Mouse (Mus musculus): Measurements from ENCODE around the gene Lemd2.

Lemd2 gene

DNA sequence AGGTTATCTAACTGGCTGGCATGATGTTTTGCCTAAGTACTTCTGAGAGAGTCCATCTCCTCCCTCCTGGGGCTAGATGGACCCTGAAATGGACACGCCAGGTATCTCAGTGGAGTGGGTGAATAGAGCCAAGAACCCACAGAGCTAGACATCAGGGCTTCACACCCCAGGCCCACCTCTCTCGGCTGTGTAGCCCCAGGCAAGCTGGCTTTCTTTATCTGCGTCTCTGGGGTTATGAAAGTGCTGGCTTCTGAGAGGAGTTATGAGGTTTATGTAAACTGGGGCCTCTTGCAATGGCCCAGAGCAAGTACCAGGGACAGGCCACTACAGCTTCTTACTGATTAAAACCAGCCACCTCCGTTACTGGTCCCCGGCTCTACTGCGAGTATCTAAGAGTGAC lies 49.4 kb downstream of the Lemd2 start:
- DNase-seq = no peak

DNA sequence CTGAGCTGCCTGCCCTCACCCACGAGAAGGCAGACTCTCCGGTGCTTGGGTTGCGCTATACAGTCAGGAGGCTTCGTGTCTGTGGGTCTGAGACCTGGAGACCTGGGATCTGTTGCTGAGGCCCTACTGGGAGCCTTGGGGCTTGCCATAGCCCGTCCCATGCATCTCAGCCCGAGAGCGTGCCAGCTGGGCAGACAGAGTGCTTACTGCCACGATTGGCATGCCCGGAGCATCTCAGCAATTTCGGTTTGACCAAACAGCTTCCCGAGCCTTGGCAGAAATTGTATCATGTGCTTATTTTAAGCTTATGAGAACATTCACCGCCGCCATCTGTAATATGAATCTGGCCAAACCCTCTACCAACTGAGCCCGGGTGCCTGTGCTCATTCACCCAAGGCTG lies 50.0 kb downstream of the Lemd2 start:
- no peak for DNase-seq

DNA sequence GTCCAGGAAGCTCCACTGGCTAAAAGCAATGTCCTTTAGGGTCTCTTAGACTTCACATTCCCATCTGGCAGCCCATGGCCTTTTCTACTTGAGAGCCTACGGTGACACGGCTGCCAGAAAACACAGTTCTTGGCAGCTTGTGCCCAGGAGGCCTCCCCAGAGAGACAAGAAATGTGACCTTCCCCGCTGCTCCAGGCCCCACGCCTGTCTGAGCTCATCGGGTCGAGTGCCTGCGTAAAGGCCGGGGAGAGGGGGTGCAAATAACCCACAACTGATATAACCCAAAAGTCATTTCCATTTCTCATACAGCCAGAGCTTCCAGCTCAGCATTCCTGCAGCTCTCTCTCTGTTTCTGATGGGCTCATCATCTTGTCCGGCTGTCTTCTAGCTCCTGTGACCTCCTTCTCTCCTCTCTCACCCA lies 50.5 kb downstream of the Lemd2 start:
- DNase-seq = peak in 1 of 2 experiments; percentile 41

DNA sequence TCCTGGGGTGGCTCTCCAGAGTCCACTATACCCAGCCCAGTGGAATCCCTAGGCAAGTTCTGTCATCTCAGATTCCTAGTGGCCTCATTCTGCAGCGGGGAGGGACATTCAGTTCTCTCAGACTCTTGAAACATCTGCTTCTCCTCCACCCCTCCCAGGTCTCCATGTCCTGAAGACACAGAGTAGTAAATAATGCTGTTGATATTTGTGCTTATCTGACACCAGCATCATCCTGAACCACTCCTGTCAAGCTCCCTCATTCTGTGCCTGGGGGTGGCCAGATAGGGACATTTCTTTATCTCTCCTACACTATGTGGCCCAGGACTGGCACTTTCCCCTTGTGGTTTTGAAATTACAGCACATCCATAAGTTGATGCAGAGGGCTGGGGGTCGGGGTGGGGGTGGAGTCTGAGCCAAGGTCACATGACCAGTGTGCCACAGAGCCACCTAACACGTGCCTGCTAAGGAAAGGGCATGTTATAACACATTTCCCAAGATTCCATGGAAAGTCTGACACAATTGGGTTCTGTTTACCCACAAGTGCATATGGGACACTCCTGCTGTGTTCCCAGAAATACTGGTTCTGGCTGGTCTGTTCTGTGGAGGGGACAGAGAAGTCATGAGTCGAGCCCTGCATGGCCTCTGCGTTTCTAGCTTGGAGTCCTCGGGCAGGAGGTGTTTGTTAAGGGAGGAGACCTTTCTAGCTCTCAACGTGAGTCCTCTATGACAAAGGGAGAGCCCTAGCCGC lies 51.1 kb downstream of the Lemd2 start:
- peak in 1 of 2 experiments; percentile 60 for DNase-seq

DNA sequence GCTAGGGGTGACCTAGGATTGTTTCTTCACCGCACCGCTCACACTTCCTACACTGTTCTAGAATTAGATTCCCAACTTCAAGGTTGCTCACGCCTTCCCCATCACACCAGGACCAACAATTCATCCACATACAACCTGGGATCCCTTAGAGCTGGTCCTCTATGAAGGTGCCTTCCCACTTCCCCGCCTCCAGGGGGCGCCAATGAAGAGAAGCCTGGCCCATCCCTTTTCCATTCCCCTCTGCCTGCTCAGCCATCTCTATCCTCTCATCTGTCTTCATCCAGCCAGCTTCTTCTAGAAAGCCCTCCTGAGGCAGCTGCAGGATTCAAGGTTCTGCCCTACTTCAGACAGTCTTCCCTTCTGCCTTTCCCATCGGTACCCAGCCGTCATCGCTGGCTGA lies 52.9 kb downstream of the Lemd2 start:
- no peak for DNase-seq

DNA sequence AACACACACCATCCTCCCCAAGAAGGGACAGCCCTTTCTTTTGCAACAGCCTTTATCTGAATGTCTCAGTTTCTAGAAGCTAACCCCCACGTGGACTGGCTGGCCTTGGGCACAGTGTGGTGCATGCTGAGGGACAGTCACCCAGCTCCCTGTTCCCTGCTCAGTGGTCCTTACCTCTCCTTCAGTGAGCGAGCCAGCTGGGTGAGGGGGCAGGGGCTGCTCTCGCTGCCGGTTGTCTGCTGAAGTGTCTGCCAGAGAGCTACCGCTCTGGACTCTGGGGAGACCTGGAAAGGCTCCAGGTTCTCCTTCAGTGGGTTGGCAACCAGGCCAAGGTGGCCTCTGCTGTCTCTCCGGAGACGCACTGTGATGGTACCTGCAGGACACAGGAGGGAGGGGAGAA lies 53.4 kb downstream of the Lemd2 start:
- DNase-seq = no peak

DNA sequence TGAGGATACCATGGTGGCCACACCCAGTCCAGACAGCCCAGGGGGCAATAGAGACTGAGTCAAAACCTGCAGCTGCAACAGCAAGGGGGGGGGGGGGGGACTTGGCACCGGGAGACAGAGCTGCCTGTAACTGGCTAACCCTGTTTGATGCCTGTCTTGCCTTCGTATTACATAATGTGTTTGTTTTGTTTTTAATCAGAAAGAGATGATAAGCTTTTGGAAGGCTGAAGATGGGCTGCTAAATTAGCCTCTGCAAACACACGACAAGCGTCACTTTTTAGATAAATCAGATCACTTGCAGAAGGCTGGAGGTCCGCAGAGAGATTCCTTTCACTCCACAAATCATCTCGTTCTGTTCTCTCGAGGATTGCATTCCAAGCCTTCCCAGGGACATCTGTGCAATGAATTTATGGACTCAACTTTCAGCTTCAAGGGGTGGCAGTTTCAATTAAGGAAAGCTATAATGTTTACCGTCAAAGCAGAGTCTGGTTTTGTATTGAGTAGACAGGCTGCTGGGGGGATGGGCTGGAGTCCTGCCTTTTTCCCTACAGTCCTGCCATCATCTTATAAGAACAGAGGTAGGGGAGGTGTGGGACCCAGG lies 57.8 kb downstream of the Lemd2 start:
- no peak for DNase-seq

DNA sequence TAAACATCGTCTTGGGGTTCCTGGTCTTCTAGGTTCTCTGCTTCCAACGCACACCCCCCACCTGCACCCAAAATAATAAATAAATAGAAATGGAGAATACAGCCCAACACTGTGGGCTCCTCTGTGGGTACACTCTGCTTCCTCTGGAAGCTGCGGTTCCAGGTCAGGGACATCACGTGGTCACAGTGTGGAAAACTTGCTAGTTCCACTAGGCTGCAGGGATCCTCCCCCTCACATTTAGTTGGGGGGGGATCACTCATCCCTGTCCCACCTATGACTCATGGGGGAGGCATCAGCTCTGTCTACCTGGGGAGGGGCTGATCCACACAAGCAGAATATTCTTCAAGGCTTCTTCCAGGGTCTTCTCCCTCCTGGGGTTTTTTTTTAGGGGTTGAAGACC lies 60.1 kb downstream of the Lemd2 start:
- DNase-seq = no peak

DNA sequence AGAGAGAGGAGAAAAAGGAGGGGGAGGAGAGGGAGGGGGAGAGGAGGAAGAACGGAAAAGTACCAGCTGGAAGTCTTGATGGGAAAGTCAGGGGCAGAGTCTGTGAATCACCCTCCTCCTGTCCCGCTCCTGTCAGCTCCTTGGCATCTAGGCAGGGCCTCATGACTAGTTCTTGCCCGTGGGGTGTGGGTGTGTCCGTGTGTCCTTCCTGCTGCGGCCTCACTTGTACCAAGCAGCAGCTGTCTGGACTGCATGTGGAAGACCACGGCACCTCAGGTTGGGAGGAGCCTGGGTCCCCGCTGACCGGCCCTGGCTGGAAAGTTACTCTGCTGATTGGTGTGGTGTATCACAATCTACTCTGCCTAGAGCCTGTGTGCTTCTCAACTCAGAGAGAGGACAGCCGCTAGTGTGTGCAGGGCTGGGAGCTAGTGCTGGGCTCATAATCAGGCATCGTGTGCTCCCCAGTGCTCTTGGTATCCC lies 62.3 kb downstream of the Lemd2 start:
- DNase-seq = peak in 1 of 2 experiments; percentile 35

DNA sequence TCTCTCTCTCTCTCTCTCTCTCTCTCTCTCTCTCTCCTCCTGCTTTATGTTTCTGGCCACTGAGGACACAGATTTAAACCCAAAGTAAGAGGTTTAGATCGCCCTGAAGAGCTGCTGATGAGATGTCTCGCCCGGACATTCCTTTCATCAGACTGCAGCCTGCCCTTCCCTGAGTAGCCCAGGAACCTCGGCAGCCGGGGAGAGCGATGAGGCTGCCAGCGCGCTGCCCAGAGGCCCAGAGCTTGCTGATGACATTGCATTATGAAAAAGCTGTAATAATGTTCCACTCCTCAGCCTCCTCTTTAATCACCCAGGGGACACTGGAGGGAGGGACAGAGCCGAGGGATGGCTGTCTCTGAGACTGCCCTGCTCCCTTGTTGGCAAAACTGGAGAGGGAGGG lies 64.0 kb downstream of the Lemd2 start:
- no peak for DNase-seq

Data from lung, adult 18-20 months (tissue).